Mouse (Mus musculus) T-cell, adult 66 days (primary cell): ENCODE measurements around the gene Olfr142. TPM values are rescaled to one million over a fixed set of nuclear protein-coding genes. Genes with fewer than 3 reads are reported as not detected.

Experiments used
- total RNA-seq, 2 experiments: library from RNA; stranded (reverse); gene quantifications; 3 replicates in 1 of 2; 4 replicates in 1 of 2; pipeline ENCODE4 v1.2.4; 2023

Gene Olfr142
- total RNA-seq: not detected

GRCm38 (mm10) chr2:90257492-90257891 lies at the start of gene Olfr142:
Gene Olfr142 (minus strand): TSS chr2:90257592.

GRCm38 (mm10) chr2:90292741-90293140 lies 35.3 kb upstream of the Olfr142 start, which contains the start of gene Olfr1272:
Gene Olfr1272 (minus strand): TSS chr2:90292841.

GRCm38 (mm10) chr2:90270932-90271331 lies 13.5 kb upstream of the Olfr142 start, which contains the start of gene Olfr1271:
Gene Olfr1271 (minus strand): TSS chr2:90271032.

GRCm38 (mm10) chr2:90224393-90224792 lies 33.0 kb downstream of the Olfr142 start, which contains the start of gene Olfr1506:
Gene Olfr1506 (minus strand): TSS chr2:90224493.

Other genes with a start within 250 kb of the Olfr142 start
- gene Olfr1263, start 245.5 kb downstream of the Olfr142 start, total RNA-seq: not detected
- not detected for gene Olfr1264, start 232.0 kb downstream of the Olfr142 start, total RNA-seq
- gene Olfr1265, start 222.3 kb downstream of the Olfr142 start, total RNA-seq: not detected
- gene Olfr140, start 194.0 kb downstream of the Olfr142 start, total RNA-seq: not detected
- gene Olfr1269, start 136.2 kb downstream of the Olfr142 start, total RNA-seq: not detected
- gene Olfr32, start 115.3 kb downstream of the Olfr142 start, total RNA-seq: not detected
- not detected for gene Olfr1270, start 104.5 kb downstream of the Olfr142 start, total RNA-seq
- gene Olfr1506, start 33.1 kb downstream of the Olfr142 start, total RNA-seq: under 1 TPM; 0.30 to 0.50 TPM
- gene Olfr1271, start 13.4 kb upstream of the Olfr142 start, total RNA-seq: not detected
- gene Olfr1272, start 35.2 kb upstream of the Olfr142 start, total RNA-seq: not detected
- gene Gm13769, start 64.6 kb upstream of the Olfr142 start, total RNA-seq: not detected
- gene Olfr1274-ps, start 141.1 kb upstream of the Olfr142 start, total RNA-seq: not detected